Mouse (Mus musculus): ENCODE measurements around the gene Pax7. TPM values are rescaled to one million over a fixed set of nuclear protein-coding genes. Genes with fewer than 3 reads are reported as not detected.

The Pax7 gene
- polyA plus RNA-seq, 2 experiments from 2014 or later, result not detected

- no peak for ATAC-seq
Observed at GRCm38 (mm10) chr4:139810762-139811438, 22.4 kb downstream of the Pax7 start.

GRCm38 (mm10) chr4:139809381-139809820 lies 23.9 kb downstream of the Pax7 start:
- no peak for ATAC-seq

- no peak for ATAC-seq
Observed at GRCm38 (mm10) chr4:139807820-139808219, 25.5 kb downstream of the Pax7 start.

GRCm38 (mm10) chr4:139807191-139807808 lies 26.0 kb downstream of the Pax7 start:
- ATAC-seq, result no peak

- no peak for ATAC-seq
Observed at GRCm38 (mm10) chr4:139804896-139805295, 28.4 kb downstream of the Pax7 start.

- no peak for ATAC-seq
Observed at GRCm38 (mm10) chr4:139803981-139804380, 29.3 kb downstream of the Pax7 start.

GRCm38 (mm10) chr4:139799436-139800100 lies 33.8 kb downstream of the Pax7 start:
- no peak for ATAC-seq

GRCm38 (mm10) chr4:139797344-139797743 lies 36.0 kb downstream of the Pax7 start:
- ATAC-seq, result no peak

- ATAC-seq, result no peak
Observed at GRCm38 (mm10) chr4:139796115-139796514, 37.2 kb downstream of the Pax7 start.

- no peak for ATAC-seq
Observed at GRCm38 (mm10) chr4:139791168-139791567, 42.2 kb downstream of the Pax7 start.

GRCm38 (mm10) chr4:139789772-139790171 lies 43.6 kb downstream of the Pax7 start:
- no peak for ATAC-seq

GRCm38 (mm10) chr4:139782926-139783467 lies 50.3 kb downstream of the Pax7 start:
- no peak for ATAC-seq

GRCm38 (mm10) chr4:139771125-139771631 lies 62.1 kb downstream of the Pax7 start:
- no peak for ATAC-seq

- no peak for ATAC-seq
Observed at GRCm38 (mm10) chr4:139767823-139768222, 65.5 kb downstream of the Pax7 start.

GRCm38 (mm10) chr4:139767115-139767718 lies 66.1 kb downstream of the Pax7 start:
- ATAC-seq, result no peak

GRCm38 (mm10) chr4:139761911-139762310 lies 71.4 kb downstream of the Pax7 start:
- ATAC-seq, result no peak

GRCm38 (mm10) chr4:139760736-139761135 lies 72.6 kb downstream of the Pax7 start:
- ATAC-seq, result no peak

- ATAC-seq, result no peak
Observed at GRCm38 (mm10) chr4:139758512-139759340, 74.6 kb downstream of the Pax7 start.

- ATAC-seq, result no peak
Observed at GRCm38 (mm10) chr4:139756931-139757330, 76.4 kb downstream of the Pax7 start.

- no peak for ATAC-seq
Observed at GRCm38 (mm10) chr4:139754148-139754710, 79.1 kb downstream of the Pax7 start.

GRCm38 (mm10) chr4:139750926-139751325 lies 82.4 kb downstream of the Pax7 start:
- no peak for ATAC-seq
